Mouse (Mus musculus) kidney, adult 2 months (tissue): ENCODE measurements around the gene Tbx6. TPM values are rescaled to one million over a fixed set of nuclear protein-coding genes. Genes with fewer than 3 reads are reported as not detected.

Experiments
- DNase-seq: peaks from one replicate; pipeline ENCODE4 v3.0.0; 2021
- H3K27ac ChIP-seq: fragments of 200-500 bp; 2 replicates; pipeline ENCODE4 v1.5.1; 2012; ENCODE audit warnings: low read depth, low read length, control low read depth, inconsistent platforms; ENCODE audit not compliant: insufficient read depth
- H3K27me3 ChIP-seq: fragments of 200-500 bp; replicated peaks from 2 replicates; pipeline ENCODE4 v1.6.1; 2012; ENCODE audit warnings: mild to moderate bottlenecking, moderate library complexity, low read length, inconsistent platforms; ENCODE audit not compliant: control insufficient read depth, insufficient read depth
- H3K36me3 ChIP-seq: fragments of 200-500 bp; 2 replicates; pipeline ENCODE4 v1.6.1; 2012; ENCODE audit warnings: mild to moderate bottlenecking, moderate library complexity, low read length, inconsistent platforms; ENCODE audit not compliant: control insufficient read depth, insufficient read depth
- H3K4me1 ChIP-seq: fragments of 200-500 bp; 2 replicates; pipeline ENCODE4 v1.6.1; 2011; ENCODE audit warnings: low read length; ENCODE audit not compliant: control insufficient read depth, insufficient read depth
- H3K4me3 ChIP-seq: fragments of 200-500 bp; 2 replicates; pipeline ENCODE4 v1.5.1; 2011; ENCODE audit warnings: mild to moderate bottlenecking, low read depth, low read length, control low read depth; ENCODE audit not compliant: insufficient read depth
- CTCF ChIP-seq: fragments of 200-500 bp; conservative IDR thresholded peaks from 2 replicates; pipeline ENCODE4 v1.5.1; 2011; ENCODE audit warnings: low read depth, mild to moderate bottlenecking, control low read depth, low read length, moderate library complexity, mixed read lengths; ENCODE audit not compliant: insufficient read depth, insufficient read length
- POLR2A ChIP-seq: fragments of 200-500 bp; IDR thresholded peaks from one replicate; pipeline ENCODE4 v1.6.1; 2011; ENCODE audit warnings: low read depth, low read length, control low read depth
- WGBS: fragments of 180-500 bp; shearing (Covaris S2); methylation state at CpG from one replicate; pipeline ENCODE4 v1.1.7; 2018; 5-methylcytosine and 5-hydroxymethylcytosine counted together
- polyA plus RNA-seq: library from polyadenylated mRNA; depleted of rRNA; stranded (reverse); fragments of >200 nt; gene quantifications from 2 replicates; pipeline ENCODE4 v1.2.3, GENCODE M21; 2012

Tbx6 gene
- polyA plus RNA-seq, 1 experiment, result 2.1 TPM

- WGBS, result 4% methylated on average over 38 of the region's 38 CpGs
- peaks cover 3% of the 10 kb centered on the region; the same call in 1 of the 2 replicates for H3K4me1 ChIP-seq
- TF ChIP-seq POLR2A (peak; percentile 81), CTCF (peak; percentile 52)
- no peak for DNase-seq
- H3K4me3 ChIP-seq, result peak overlapping the region; percentile 52
- H3K36me3 ChIP-seq, result peaks cover 6% of the 10 kb centered on the region; the same call in 1 of the 2 replicates
- H3K27me3 ChIP-seq, result no peaks in the 10 kb centered on the region
- peak overlapping the region; percentile 86 for H3K27ac ChIP-seq
These were observed 18.4 kb downstream of the Tbx6 start for GRCm38 (mm10) chr7:126799468-126800268.

DNA sequence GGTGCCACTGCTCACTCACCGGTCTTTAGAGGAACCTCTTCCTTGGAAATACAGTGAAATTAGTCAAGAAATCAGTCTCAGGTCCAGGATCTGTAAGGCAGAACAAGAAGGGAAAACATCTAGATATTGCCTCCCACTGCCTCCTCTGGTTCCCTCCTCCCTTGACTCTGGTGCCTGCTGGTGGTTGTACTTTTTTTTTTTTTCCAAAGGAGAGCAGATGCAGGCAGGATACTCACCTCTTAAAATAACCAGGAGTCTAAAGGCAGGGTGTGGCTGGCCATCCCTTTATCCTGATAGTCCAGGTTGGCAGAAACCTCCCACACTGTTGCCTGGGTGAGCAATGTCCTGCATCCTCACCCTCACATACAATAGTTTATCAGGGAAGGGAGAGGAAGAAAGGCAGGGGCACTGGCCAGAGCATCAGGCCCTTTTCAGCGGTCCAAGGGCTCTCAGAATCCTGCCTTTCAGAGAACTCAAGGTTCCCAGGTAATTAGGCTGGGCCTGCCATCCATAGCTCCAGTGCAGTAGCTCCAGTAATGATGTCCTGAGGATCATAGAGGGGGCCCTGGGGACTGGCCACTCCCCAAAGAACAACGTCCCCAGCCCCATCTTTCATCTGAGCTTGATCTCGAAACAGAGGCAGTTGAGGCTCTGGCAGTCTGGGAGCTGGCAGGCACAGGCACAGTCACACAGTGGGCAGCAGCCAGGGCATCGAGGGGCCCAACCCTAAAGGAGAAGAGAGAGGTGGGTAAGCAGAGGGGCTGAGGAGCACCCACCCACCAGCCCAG lies 19.2 kb downstream of the Tbx6 start:
- peak overlapping the region; percentile 86 for H3K27ac ChIP-seq

GRCm38 (mm10) chr7:126801057-126801422 lies 19.8 kb downstream of the Tbx6 start:
- Histone ChIP-seq H3K4me1 (peaks cover 3% of the 10 kb centered on the region; the same call in 1 of the 2 replicates), H3K36me3 (peaks cover 2% of the 10 kb centered on the region; the same call in 1 of the 2 replicates), H3K4me3 (no peak overlapping the region), H3K27me3 (no peaks in the 10 kb centered on the region), H3K27ac (no peak overlapping the region)
- 92% methylated on average over 16 of the region's 16 CpGs for WGBS
- DNase-seq, result no peak
- TF ChIP-seq CTCF (no peak), POLR2A (no peak)

More for the DNA sequence above, 19.2 kb downstream of the Tbx6 start:
- H3K4me3 ChIP-seq, result peak overlapping the region; percentile 52
- H3K36me3 ChIP-seq, result peaks cover 2% of the 10 kb centered on the region; the same call in 1 of the 2 replicates
- TF ChIP-seq CTCF (no peak), POLR2A (no peak)
- 66% methylated on average over 5 of the region's 5 CpGs for WGBS
- no peaks in the 10 kb centered on the region for H3K27me3 ChIP-seq
- peaks cover 3% of the 10 kb centered on the region; the same call in 1 of the 2 replicates for H3K4me1 ChIP-seq
- DNase-seq, result no peak

GRCm38 (mm10) chr7:126802134-126802889 lies 21.0 kb downstream of the Tbx6 start:
- TF ChIP-seq CTCF (no peak), POLR2A (no peak)
- 76% methylated on average over 11 of the region's 11 CpGs for WGBS
- H3K4me3 ChIP-seq, result no peak overlapping the region
- peaks cover 3% of the 10 kb centered on the region; the same call in 1 of the 2 replicates for H3K4me1 ChIP-seq
- no peaks in the 10 kb centered on the region for H3K36me3 ChIP-seq
- DNase-seq, result no peak
- no peaks in the 10 kb centered on the region for H3K27me3 ChIP-seq
- H3K27ac ChIP-seq, result no peak overlapping the region

DNA sequence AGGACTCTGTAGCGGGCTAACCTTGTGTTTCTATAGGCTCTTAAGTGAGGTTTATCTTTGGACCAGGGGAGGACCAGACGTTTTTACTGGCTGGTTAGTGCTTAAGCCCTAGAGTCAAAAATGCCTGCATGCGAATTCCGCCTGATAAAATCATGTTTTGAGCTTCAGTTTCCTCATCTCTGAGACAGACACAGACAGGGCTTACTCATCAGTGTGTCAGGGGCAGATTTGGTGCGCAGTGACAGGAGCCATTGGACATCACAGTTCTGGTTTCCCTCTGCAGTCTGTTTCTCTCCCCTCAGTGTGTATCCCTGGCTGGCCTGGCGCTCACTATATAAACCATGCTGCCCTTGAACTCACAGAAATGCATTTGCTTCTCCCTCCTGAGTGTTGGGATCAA lies 21.9 kb downstream of the Tbx6 start:
- DNase-seq, result no peak
- TF ChIP-seq CTCF (no peak), POLR2A (no peak)
- no peak overlapping the region for H3K27ac ChIP-seq

GRCm38 (mm10) chr7:126803751-126804150 lies 22.5 kb downstream of the Tbx6 start:
- H3K4me1 ChIP-seq, result peaks cover 3% of the 10 kb centered on the region; the same call in 1 of the 2 replicates
- no peaks in the 10 kb centered on the region for H3K27me3 ChIP-seq
- no peaks in the 10 kb centered on the region for H3K36me3 ChIP-seq
- DNase-seq, result no peak
- H3K27ac ChIP-seq, result no peak overlapping the region
- H3K4me3 ChIP-seq, result no peak overlapping the region
- no peak for TF ChIP-seq POLR2A

More for the DNA sequence above, 21.9 kb downstream of the Tbx6 start:
- Histone ChIP-seq H3K36me3 (no peaks in the 10 kb centered on the region), H3K4me3 (no peak overlapping the region), H3K27me3 (no peaks in the 10 kb centered on the region), H3K4me1 (peaks cover 3% of the 10 kb centered on the region; the same call in 1 of the 2 replicates)
- WGBS, result 95% methylated on average over 6 of the region's 6 CpGs
